Mouse (Mus musculus) G1E (cell line): ENCODE results near the gene Spag7.

Experiments
- CTCF ChIP-seq: IDR thresholded peaks from 2 replicates; pipeline ENCODE4 v1.5.1; 2012; ENCODE audit warnings: low read depth, low read length, inconsistent platforms, mixed read lengths
- GATA1 ChIP-seq: IDR thresholded peaks from 2 replicates; pipeline ENCODE4 v1.6.1; 2012; ENCODE audit warnings: borderline replicate concordance, low read length, inconsistent platforms, mixed read lengths
- GATA2 ChIP-seq: IDR thresholded peaks from 2 replicates; pipeline ENCODE4 v1.6.1; 2012; ENCODE audit warnings: low read depth, low read length, inconsistent platforms, borderline replicate concordance
- POLR2AphosphoS5 ChIP-seq: IDR thresholded peaks from 2 replicates; pipeline ENCODE4 v1.6.1; 2012; ENCODE audit warnings: low read depth, low read length, inconsistent platforms; ENCODE audit not compliant: insufficient replicate concordance
- TAL1 ChIP-seq: conservative IDR thresholded peaks from 2 replicates; pipeline ENCODE4 v1.6.1; 2012; ENCODE audit warnings: low read depth, low read length, inconsistent platforms, mixed read lengths

DNA sequence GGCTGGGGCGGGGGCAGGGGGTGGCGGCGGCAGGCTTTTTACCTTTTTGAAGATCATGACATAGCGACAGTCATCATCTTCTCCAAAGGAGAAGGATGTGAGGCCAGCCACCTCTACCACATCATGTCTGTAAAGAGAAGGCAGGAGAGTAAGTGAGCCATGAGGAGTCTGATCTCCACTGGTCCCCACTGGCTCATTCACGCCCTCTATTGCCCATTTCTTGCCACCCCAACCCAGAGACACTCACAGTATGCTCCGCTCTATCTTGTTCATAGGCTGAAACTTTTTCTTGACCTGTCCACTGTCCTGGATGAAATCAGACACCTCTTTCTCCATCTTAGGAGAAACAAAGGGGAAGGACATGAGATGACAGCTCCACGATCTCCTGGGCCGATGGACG lies 4.5 kb downstream of the Spag7 start:
- no peak for TF ChIP-seq CTCF
- no peak for TF ChIP-seq TAL1
- no peak for TF ChIP-seq GATA1
- no peak for TF ChIP-seq POLR2AphosphoS5
- no peak for TF ChIP-seq GATA2
